Mouse (Mus musculus): ENCODE measurements around the gene Adgrb2.

Adgrb2 gene

GRCm38 (mm10) chr4:129984421-129985061 lies at the start of gene Adgrb2:
Gene Adgrb2, plus strand, starts transcription at chr4:129984870.
- DNase-seq (ENCODE audit: low spot score) = no peak

- no peak for DNase-seq (ENCODE audit: low spot score)
Measured at GRCm38 (mm10) chr4:129951359-129951821, 33.3 kb upstream of the Adgrb2 start.

GRCm38 (mm10) chr4:129952241-129952810 lies 32.3 kb upstream of the Adgrb2 start:
- DNase-seq (ENCODE audit: low spot score) = no peak

- DNase-seq (ENCODE audit: low spot score) = no peak
Measured at GRCm38 (mm10) chr4:129954527-129954926, 30.1 kb upstream of the Adgrb2 start.

GRCm38 (mm10) chr4:129960180-129960944 lies 24.3 kb upstream of the Adgrb2 start:
- DNase-seq (ENCODE audit: low spot score) = peak; percentile 10

GRCm38 (mm10) chr4:129965294-129965693 lies 19.4 kb upstream of the Adgrb2 start:
- DNase-seq (ENCODE audit: low spot score) = no peak

GRCm38 (mm10) chr4:129966201-129966600 lies 18.5 kb upstream of the Adgrb2 start:
- no peak for DNase-seq (ENCODE audit: low spot score)

- DNase-seq (ENCODE audit: low spot score) = no peak
Measured at GRCm38 (mm10) chr4:129967024-129968014, 17.4 kb upstream of the Adgrb2 start.

- no peak for DNase-seq (ENCODE audit: low spot score)
Measured at GRCm38 (mm10) chr4:129970168-129970567, 14.5 kb upstream of the Adgrb2 start.

GRCm38 (mm10) chr4:129970861-129971260 lies 13.8 kb upstream of the Adgrb2 start:
- no peak for DNase-seq (ENCODE audit: low spot score)

GRCm38 (mm10) chr4:129971989-129972388 lies 12.7 kb upstream of the Adgrb2 start:
- DNase-seq (ENCODE audit: low spot score) = no peak

GRCm38 (mm10) chr4:129974285-129974684 lies 10.4 kb upstream of the Adgrb2 start:
- no peak for DNase-seq (ENCODE audit: low spot score)

GRCm38 (mm10) chr4:129977256-129977655 lies 7.4 kb upstream of the Adgrb2 start:
- DNase-seq (ENCODE audit: low spot score) = no peak

- DNase-seq (ENCODE audit: low spot score) = no peak
Measured at GRCm38 (mm10) chr4:129978227-129978626, 6.4 kb upstream of the Adgrb2 start.

GRCm38 (mm10) chr4:129978930-129979329 lies 5.7 kb upstream of the Adgrb2 start:
- DNase-seq (ENCODE audit: low spot score) = no peak

GRCm38 (mm10) chr4:129981657-129982056 lies 3.0 kb upstream of the Adgrb2 start:
- no peak for DNase-seq (ENCODE audit: low spot score)

GRCm38 (mm10) chr4:129983046-129983445 lies 1.6 kb upstream of the Adgrb2 start:
- no peak for DNase-seq (ENCODE audit: low spot score)

- DNase-seq (ENCODE audit: low spot score) = no peak
Measured at GRCm38 (mm10) chr4:129983764-129984420, 778 bp upstream of the Adgrb2 start.

- no peak for DNase-seq (ENCODE audit: low spot score)
Measured at GRCm38 (mm10) chr4:129985161-129985670, 546 bp downstream of the Adgrb2 start.

GRCm38 (mm10) chr4:129985671-129986441 lies 1.2 kb downstream of the Adgrb2 start:
- no peak for DNase-seq (ENCODE audit: low spot score)

All from c-Kit-positive CD71-positive TER-119-positive erythroid progenitor cells, embryonic 14.5 days (primary cell).